Mouse (Mus musculus): Measurements from ENCODE around the gene AW011738.

The AW011738 gene

DNA sequence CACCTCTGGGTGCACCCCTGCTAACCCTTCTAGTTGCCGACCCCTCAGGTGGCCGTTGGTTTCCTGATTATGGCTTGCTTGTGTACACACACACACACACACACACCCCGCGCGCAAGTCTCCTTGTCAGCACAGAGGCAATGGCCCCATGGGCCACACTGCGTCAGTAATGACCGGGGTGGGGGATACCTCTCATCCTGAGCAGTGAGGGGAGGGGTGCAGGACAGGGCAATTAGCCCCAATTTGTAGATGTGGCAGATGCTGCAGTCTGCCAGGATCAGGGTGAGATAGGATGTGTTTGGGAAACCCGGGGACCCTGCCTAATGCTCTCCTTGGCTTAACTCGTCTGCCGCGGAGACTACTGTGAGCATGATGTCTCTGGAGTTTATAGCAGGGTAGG lies 46.5 kb downstream of the AW011738 start:
- DNase-seq: peak; percentile 11

DNA sequence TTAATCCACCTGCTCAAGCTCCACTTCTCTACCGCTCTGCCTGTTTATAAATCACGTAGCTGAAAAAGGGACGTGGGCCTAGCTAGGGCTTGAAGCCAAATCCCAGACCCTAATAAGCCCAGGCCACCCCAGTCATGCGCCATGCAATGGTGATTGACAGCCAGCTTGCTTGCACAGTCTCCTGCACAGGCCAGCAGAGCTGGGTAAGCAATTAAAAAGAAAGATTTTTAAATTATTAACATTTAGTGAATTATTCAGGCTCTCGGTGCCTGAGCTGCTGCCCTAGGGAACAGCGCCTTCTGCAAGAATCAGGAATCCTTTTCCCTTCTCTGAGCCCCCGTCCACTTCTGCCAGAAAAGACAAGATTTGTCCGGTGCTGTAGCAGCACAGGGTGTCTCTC lies 48.0 kb downstream of the AW011738 start:
- no peak for DNase-seq

GRCm38 (mm10) chr4:156252140-156252539 lies 49.0 kb downstream of the AW011738 start:
- peak; percentile 13 for DNase-seq

DNA sequence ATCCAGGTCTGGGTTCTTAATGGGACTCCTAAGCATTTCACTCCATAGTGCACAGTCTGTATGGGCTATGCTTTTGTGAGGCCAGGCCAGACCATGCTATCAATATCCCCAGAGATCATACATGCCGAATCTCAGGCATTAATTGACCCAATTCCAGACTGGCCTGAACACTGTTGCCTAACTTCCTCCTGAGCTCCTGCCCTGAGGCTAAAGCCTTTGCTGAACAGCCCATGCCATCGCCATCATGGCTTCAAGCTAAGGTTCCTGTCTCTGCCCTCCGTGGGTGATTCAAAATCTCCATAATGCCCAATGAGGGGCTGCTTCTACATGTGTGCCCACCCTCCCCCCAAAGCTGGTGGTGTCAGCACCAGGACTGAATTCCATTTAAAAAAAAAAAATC lies 49.5 kb downstream of the AW011738 start:
- no peak for DNase-seq

- DNase-seq: peak; percentile 27
Observed at GRCm38 (mm10) chr4:156253043-156253442, 49.9 kb downstream of the AW011738 start.

- peak; percentile 29 for DNase-seq
Observed at GRCm38 (mm10) chr4:156254361-156255077, 51.4 kb downstream of the AW011738 start.

All from cerebellum, adult 9-11 months (tissue).